Mouse (Mus musculus) hindbrain, embryonic 13.5 days (tissue): ENCODE measurements around the gene Klhl3. TPM values are rescaled to one million over a fixed set of nuclear protein-coding genes. Genes with fewer than 3 reads are reported as not detected.

Source experiments
- ATAC-seq: fragments of 200-750 bp; cut with Nextera tagmentation; 2 replicates; pipeline ENCODE4 v1.8.0; 2017; ENCODE audit warnings: moderate TSS enrichment; ENCODE audit not compliant: low FRiP score
- H3K27ac ChIP-seq: fragments of 300-500 bp; sonication (generic); 2 replicates; pipeline ENCODE4 v1.5.1; 2015; ENCODE audit warnings: inconsistent platforms, mild to moderate bottlenecking, moderate library complexity
- H3K27me3 ChIP-seq: fragments of 300-500 bp; sonication (generic); 2 replicates; pipeline ENCODE4 v1.6.1; 2015; ENCODE audit warnings: mild to moderate bottlenecking, inconsistent platforms
- H3K36me3 ChIP-seq: fragments of 300-500 bp; sonication (generic); 2 replicates; pipeline ENCODE4 v1.6.1; 2015; ENCODE audit warnings: mild to moderate bottlenecking, inconsistent platforms
- H3K4me1 ChIP-seq: fragments of 300-500 bp; sonication (generic); replicated peaks from 2 replicates; pipeline ENCODE4 v1.6.1; 2015; ENCODE audit warnings: inconsistent platforms
- H3K4me2 ChIP-seq: fragments of 300-500 bp; sonication (generic); 2 replicates; pipeline ENCODE4 v1.6.1; 2015; ENCODE audit warnings: inconsistent platforms, mild to moderate bottlenecking, moderate library complexity
- H3K4me3 ChIP-seq: fragments of 300-500 bp; sonication (generic); 2 replicates; pipeline ENCODE4 v1.5.1; 2015; ENCODE audit warnings: mild to moderate bottlenecking, inconsistent platforms
- H3K9ac ChIP-seq: fragments of 300-500 bp; sonication (generic); 2 replicates; pipeline ENCODE4 v1.6.1; 2015; ENCODE audit warnings: mild to moderate bottlenecking, inconsistent platforms
- H3K9me3 ChIP-seq: fragments of 300-500 bp; sonication (generic); 2 replicates; pipeline ENCODE4 v1.6.1; 2016; ENCODE audit warnings: inconsistent platforms
- WGBS: fragments of 180-500 bp; shearing (Covaris S2); methylation state at CpG from one replicate; pipeline ENCODE4 v1.1.7; 2015; 5-methylcytosine and 5-hydroxymethylcytosine counted together
- polyA plus RNA-seq: library from polyadenylated mRNA; unstranded; fragments of >200 nt; fragmentation: Nextera tagmentation; extraction: Ambion mirVana; gene quantifications from 2 replicates; pipeline ENCODE4 v1.2.1, GENCODE M21; 2015

Gene Klhl3
- polyA plus RNA-seq, 1 experiment from 2014 or later: 11.5 TPM

- Histone ChIP-seq H3K27ac (no peak overlapping the region), H3K36me3 (peaks cover 31% of the 10 kb centered on the region), H3K9me3 (no peaks in the 10 kb centered on the region), H3K27me3 (no peaks in the 10 kb centered on the region), H3K9ac (no peak overlapping the region), H3K4me3 (no peak overlapping the region), H3K4me1 (no peaks in the 10 kb centered on the region), H3K4me2 (no peak overlapping the region)
- 69% methylated on average over 15 of the region's 16 CpGs for WGBS
- ATAC-seq: no peak
These were observed 105.9 kb downstream of the Klhl3 start for GRCm38 (mm10) chr13:58007256-58008037.

GRCm38 (mm10) chr13:58001792-58002191, 111.6 kb downstream of the Klhl3 start:
- H3K9ac ChIP-seq: no peak overlapping the region
- H3K36me3 ChIP-seq: peaks cover 15% of the 10 kb centered on the region
- no peaks in the 10 kb centered on the region for H3K27me3 ChIP-seq
- no peaks in the 10 kb centered on the region; the same call in 1 of the 2 replicates for H3K4me1 ChIP-seq
- no peak overlapping the region for H3K4me3 ChIP-seq
- no peak for ATAC-seq
- H3K4me2 ChIP-seq: no peak overlapping the region
- no peak overlapping the region for H3K27ac ChIP-seq
- H3K9me3 ChIP-seq: no peaks in the 10 kb centered on the region
- 89% methylated on average over 3 of the region's 3 CpGs for WGBS

GRCm38 (mm10) chr13:57996536-57996935, 116.9 kb downstream of the Klhl3 start:
- WGBS: 65% methylated on average over 11 of the region's 11 CpGs
- Histone ChIP-seq H3K4me3 (no peak overlapping the region), H3K27ac (peak overlapping the region; percentile 44; the same call in 1 of the 2 replicates), H3K27me3 (no peaks in the 10 kb centered on the region), H3K9ac (no peak overlapping the region), H3K9me3 (no peaks in the 10 kb centered on the region), H3K4me2 (no peak overlapping the region), H3K4me1 (peaks cover 8% of the 10 kb centered on the region; the same call in 1 of the 2 replicates), H3K36me3 (no peaks in the 10 kb centered on the region)
- no peak for ATAC-seq

- no peaks in the 10 kb centered on the region for H3K9me3 ChIP-seq
- WGBS: 64% methylated on average over 13 of the region's 13 CpGs
- 0 out of 2 replicates have a peak overlapping the region, but pooled peaks have one; percentile 2 for H3K9ac ChIP-seq
- no peaks in the 10 kb centered on the region for H3K27me3 ChIP-seq
- no peak overlapping the region for H3K4me2 ChIP-seq
- H3K4me3 ChIP-seq: no peak overlapping the region
- no peaks in the 10 kb centered on the region for H3K36me3 ChIP-seq
- H3K27ac ChIP-seq: peak overlapping the region; percentile 44; the same call in 1 of the 2 replicates
- H3K4me1 ChIP-seq: peaks cover 8% of the 10 kb centered on the region; the same call in 1 of the 2 replicates
- ATAC-seq: no peak
These were observed 117.5 kb downstream of the Klhl3 start for GRCm38 (mm10) chr13:57995864-57996263.

- H3K4me2 ChIP-seq: no peak overlapping the region
- 67% methylated on average over 10 of the region's 10 CpGs for WGBS
- H3K9ac ChIP-seq: no peak overlapping the region
- 0 out of 2 replicates have a peak overlapping the region, but pooled peaks have one; percentile 30 for H3K27ac ChIP-seq
- H3K4me3 ChIP-seq: no peak overlapping the region
- no peak for ATAC-seq
- no peaks in the 10 kb centered on the region for H3K27me3 ChIP-seq
- no peaks in the 10 kb centered on the region for H3K9me3 ChIP-seq
- peaks cover 30% of the 10 kb centered on the region for H3K4me1 ChIP-seq
- H3K36me3 ChIP-seq: no peaks in the 10 kb centered on the region
These were observed 128.8 kb downstream of the Klhl3 start for GRCm38 (mm10) chr13:57984637-57985036.

GRCm38 (mm10) chr13:57984163-57984562, 129.2 kb downstream of the Klhl3 start:
- Histone ChIP-seq H3K27ac (no peak overlapping the region), H3K9me3 (no peaks in the 10 kb centered on the region), H3K4me1 (peaks cover 30% of the 10 kb centered on the region), H3K4me3 (no peak overlapping the region), H3K36me3 (no peaks in the 10 kb centered on the region), H3K27me3 (no peaks in the 10 kb centered on the region), H3K9ac (no peak overlapping the region), H3K4me2 (no peak overlapping the region)
- no peak for ATAC-seq
- 74% methylated on average over 8 of the region's 8 CpGs for WGBS

GRCm38 (mm10) chr13:57983330-57983729, 130.1 kb downstream of the Klhl3 start:
- no peak overlapping the region for H3K4me2 ChIP-seq
- H3K27me3 ChIP-seq: no peaks in the 10 kb centered on the region
- H3K36me3 ChIP-seq: no peaks in the 10 kb centered on the region
- H3K9ac ChIP-seq: no peak overlapping the region
- H3K4me1 ChIP-seq: peaks cover 33% of the 10 kb centered on the region
- 47% methylated on average over 12 of the region's 12 CpGs for WGBS
- no peaks in the 10 kb centered on the region for H3K9me3 ChIP-seq
- no peak overlapping the region for H3K4me3 ChIP-seq
- ATAC-seq: peak; percentile 51
- no peak overlapping the region for H3K27ac ChIP-seq

GRCm38 (mm10) chr13:57982904-57983303, 130.5 kb downstream of the Klhl3 start:
- 65% methylated on average over 11 of the region's 11 CpGs for WGBS
- peak; percentile 34 for ATAC-seq

GRCm38 (mm10) chr13:57980679-57981078, 132.7 kb downstream of the Klhl3 start:
- Histone ChIP-seq H3K4me2 (no peak overlapping the region), H3K4me3 (no peak overlapping the region), H3K4me1 (peaks cover 33% of the 10 kb centered on the region), H3K9me3 (0 out of 2 replicates have a peak, but pooled peaks cover 4% of the 10 kb centered on the region), H3K9ac (no peak overlapping the region), H3K27me3 (no peaks in the 10 kb centered on the region), H3K36me3 (no peaks in the 10 kb centered on the region), H3K27ac (0 out of 2 replicates have a peak overlapping the region, but pooled peaks have one; percentile 66)
- ATAC-seq: no peak
- 53% methylated on average over 9 of the region's 9 CpGs for WGBS

More at GRCm38 (mm10) chr13:57982904-57983303, 130.5 kb downstream of the Klhl3 start:
- Histone ChIP-seq H3K4me2 (no peak overlapping the region), H3K4me3 (no peak overlapping the region), H3K9me3 (no peaks in the 10 kb centered on the region), H3K4me1 (peaks cover 33% of the 10 kb centered on the region), H3K27ac (no peak overlapping the region), H3K36me3 (no peaks in the 10 kb centered on the region), H3K27me3 (no peaks in the 10 kb centered on the region), H3K9ac (no peak overlapping the region)

GRCm38 (mm10) chr13:57980071-57980470, 133.3 kb downstream of the Klhl3 start:
- H3K4me1 ChIP-seq: peaks cover 33% of the 10 kb centered on the region
- peak overlapping the region; percentile 66; the same call in 1 of the 2 replicates for H3K27ac ChIP-seq
- no peaks in the 10 kb centered on the region for H3K36me3 ChIP-seq
- no peak overlapping the region for H3K4me2 ChIP-seq
- 0 out of 2 replicates have a peak, but pooled peaks cover 4% of the 10 kb centered on the region for H3K9me3 ChIP-seq
- no peak overlapping the region for H3K4me3 ChIP-seq
- H3K9ac ChIP-seq: no peak overlapping the region
- H3K27me3 ChIP-seq: no peaks in the 10 kb centered on the region
- ATAC-seq: no peak
- WGBS: 32% methylated on average over 2 of the region's 2 CpGs

GRCm38 (mm10) chr13:57978931-57979330, 134.5 kb downstream of the Klhl3 start:
- Histone ChIP-seq H3K27ac (no peak overlapping the region), H3K27me3 (no peaks in the 10 kb centered on the region), H3K4me3 (no peak overlapping the region), H3K36me3 (no peaks in the 10 kb centered on the region), H3K4me2 (no peak overlapping the region), H3K9me3 (0 out of 2 replicates have a peak, but pooled peaks cover 4% of the 10 kb centered on the region), H3K9ac (no peak overlapping the region), H3K4me1 (peaks cover 30% of the 10 kb centered on the region)
- 26% methylated on average over 9 of the region's 9 CpGs for WGBS
- no peak for ATAC-seq

- H3K27ac ChIP-seq: no peak overlapping the region
- H3K27me3 ChIP-seq: no peaks in the 10 kb centered on the region
- peaks cover 18% of the 10 kb centered on the region for H3K4me1 ChIP-seq
- 88% methylated on average over 6 of the region's 6 CpGs for WGBS
- H3K9ac ChIP-seq: no peak overlapping the region
- no peaks in the 10 kb centered on the region for H3K36me3 ChIP-seq
- H3K4me3 ChIP-seq: no peak overlapping the region
- no peak overlapping the region for H3K4me2 ChIP-seq
- 0 out of 2 replicates have a peak, but pooled peaks cover 4% of the 10 kb centered on the region for H3K9me3 ChIP-seq
- ATAC-seq: no peak
These were observed 135.7 kb downstream of the Klhl3 start for GRCm38 (mm10) chr13:57977721-57978120.
